Mouse (Mus musculus) hematopoietic multipotent progenitor cell, adult 10-12 weeks (in vitro differentiated cells): Measurements from ENCODE around the gene Grin2a. TPM values are rescaled to one million over a fixed set of nuclear protein-coding genes. Genes with fewer than 3 reads are reported as not detected.

ENCODE experiments used
- polyA plus RNA-seq: library from polyadenylated mRNA; stranded (reverse); fragments of >175 nt; gene quantifications from 2 replicates; pipeline ENCODE4 v1.2.3, GENCODE M21; 2012; ENCODE audit warnings: low replicate concordance

Gene Grin2a
- not detected in 2 replicates for polyA plus RNA-seq

GRCm38 (mm10) chr16:9994951-9995813 lies at the start of gene Grin2a:
Grin2a (minus strand) TSS chr16:9995560.

Other genes starting within 250 kb of the Grin2a start
- gene Rpl39l, start 174.7 kb upstream of the Grin2a start, polyA plus RNA-seq, result 0.47 and 0.90 TPM in 2 replicates
- not detected in 2 replicates for gene Atf7ip2, start 197.2 kb upstream of the Grin2a start, polyA plus RNA-seq